Mouse (Mus musculus) testis, postnatal 14 days (tissue): ENCODE data around the gene Col11a2.
"Not testable (repeated sequence)": the region's sequence is repeated elsewhere in the genome, so short reads cannot be mapped to it uniquely, and the experiment has no call there.

Source experiments
- DNase-seq: peaks from one replicate; pipeline ENCODE4 v3.0.0; 2021; ENCODE audit warnings: low spot score

Col11a2 gene

GRCm38 (mm10) chr17:34038878-34039561 is at the start of gene Col11a2:
Col11a2 (plus strand) TSS chr17:34039437.
- DNase-seq: no peak

- DNase-seq: peak; percentile 42
Measured at GRCm38 (mm10) chr17:33991788-33992664, 47.2 kb upstream of the Col11a2 start.

GRCm38 (mm10) chr17:33994959-33995358 is 44.3 kb upstream of the Col11a2 start:
- no peak for DNase-seq

GRCm38 (mm10) chr17:33995651-33996050 is 43.6 kb upstream of the Col11a2 start:
- DNase-seq: no peak

GRCm38 (mm10) chr17:33997025-33997424 is 42.2 kb upstream of the Col11a2 start:
- not testable (repeated sequence) for DNase-seq

GRCm38 (mm10) chr17:33998697-33999096 is 40.5 kb upstream of the Col11a2 start:
- DNase-seq: not testable (repeated sequence)

GRCm38 (mm10) chr17:33999341-34000149 is 39.7 kb upstream of the Col11a2 start:
- peak; percentile 30 for DNase-seq

- DNase-seq: peak; percentile 85
Measured at GRCm38 (mm10) chr17:34000150-34000537, 39.1 kb upstream of the Col11a2 start, which contains the start of gene H2-K1. H2-K1 (minus strand) TSS chr17:34000347.

GRCm38 (mm10) chr17:34000796-34001195 is 38.4 kb upstream of the Col11a2 start:
- DNase-seq: not testable (repeated sequence)

- no peak for DNase-seq
Measured at GRCm38 (mm10) chr17:34003426-34003825, 35.8 kb upstream of the Col11a2 start.

- DNase-seq: no peak
Measured at GRCm38 (mm10) chr17:34006570-34006969, 32.7 kb upstream of the Col11a2 start.

- DNase-seq: no peak
Measured at GRCm38 (mm10) chr17:34010156-34010555, 29.1 kb upstream of the Col11a2 start.

GRCm38 (mm10) chr17:34013436-34013835 is 25.8 kb upstream of the Col11a2 start:
- DNase-seq: no peak

GRCm38 (mm10) chr17:34021539-34022413 is 17.5 kb upstream of the Col11a2 start:
- peak; percentile 29 for DNase-seq

GRCm38 (mm10) chr17:34022414-34022783 is 16.8 kb upstream of the Col11a2 start:
- DNase-seq: peak; percentile 11

- DNase-seq: peak; percentile 9
Measured at GRCm38 (mm10) chr17:34022987-34023386, 16.2 kb upstream of the Col11a2 start.

GRCm38 (mm10) chr17:34023678-34024077 is 15.6 kb upstream of the Col11a2 start:
- no peak for DNase-seq

GRCm38 (mm10) chr17:34024317-34024821 is 14.9 kb upstream of the Col11a2 start, which contains the start of gene Ring1:
Ring1 (minus strand) TSS chr17:34024680.
- peak; percentile 86 for DNase-seq

- peak; percentile 9 for DNase-seq
Measured at GRCm38 (mm10) chr17:34024861-34025755, 14.1 kb upstream of the Col11a2 start.

GRCm38 (mm10) chr17:34025756-34026151 is 13.5 kb upstream of the Col11a2 start:
- peak; percentile 18 for DNase-seq
